Mouse (Mus musculus) intestine, embryonic 15.5 days (tissue): ENCODE results near the gene Tulp3. TPM values are rescaled to one million over a fixed set of nuclear protein-coding genes. Genes with fewer than 3 reads are reported as not detected.

ENCODE experiments used
- ATAC-seq: fragments of 200-750 bp; cut with Nextera tagmentation; 2 replicates; pipeline ENCODE4 v1.8.0; 2017; ENCODE audit warnings: moderate TSS enrichment, moderate library complexity
- H3K27ac ChIP-seq: fragments of 300-500 bp; sonication (generic); 2 replicates; pipeline ENCODE4 v1.5.1; 2015; ENCODE audit warnings: mild to moderate bottlenecking, inconsistent platforms
- H3K27me3 ChIP-seq: fragments of 300-500 bp; sonication (generic); replicated peaks from 2 replicates; pipeline ENCODE4 v1.6.1; 2015; ENCODE audit warnings: inconsistent platforms
- H3K36me3 ChIP-seq: fragments of 300-500 bp; sonication (generic); 2 replicates; pipeline ENCODE4 v1.6.1; 2015; ENCODE audit warnings: inconsistent platforms
- H3K4me1 ChIP-seq: fragments of 300-500 bp; sonication (generic); replicated peaks from 2 replicates; pipeline ENCODE4 v1.6.1; 2015; ENCODE audit warnings: inconsistent platforms
- H3K4me2 ChIP-seq: fragments of 300-500 bp; sonication (generic); replicated peaks from 2 replicates; pipeline ENCODE4 v1.6.1; 2015; ENCODE audit warnings: mild to moderate bottlenecking, inconsistent platforms
- H3K4me3 ChIP-seq: fragments of 300-500 bp; sonication (generic); replicated peaks from 2 replicates; pipeline ENCODE4 v1.5.1; 2015; ENCODE audit warnings: inconsistent platforms
- H3K9ac ChIP-seq: fragments of 300-500 bp; sonication (generic); 2 replicates; pipeline ENCODE4 v1.6.1; 2015; ENCODE audit warnings: inconsistent platforms
- H3K9me3 ChIP-seq: fragments of 300-500 bp; sonication (generic); 2 replicates; pipeline ENCODE4 v1.6.1; 2016; ENCODE audit warnings: inconsistent platforms
- WGBS: fragments of 180-500 bp; shearing (Covaris S2); methylation state at CpG from one replicate; pipeline ENCODE4 v1.1.7; 2015; 5-methylcytosine and 5-hydroxymethylcytosine counted together
- polyA plus RNA-seq: library from polyadenylated mRNA; unstranded; fragments of >200 nt; fragmentation: Nextera tagmentation; extraction: Ambion mirVana; gene quantifications from 2 replicates; pipeline ENCODE4 v1.2.1, GENCODE M21; 2015

The Tulp3 gene
- polyA plus RNA-seq, 1 experiment from 2014 or later: 11.9 TPM

DNA sequence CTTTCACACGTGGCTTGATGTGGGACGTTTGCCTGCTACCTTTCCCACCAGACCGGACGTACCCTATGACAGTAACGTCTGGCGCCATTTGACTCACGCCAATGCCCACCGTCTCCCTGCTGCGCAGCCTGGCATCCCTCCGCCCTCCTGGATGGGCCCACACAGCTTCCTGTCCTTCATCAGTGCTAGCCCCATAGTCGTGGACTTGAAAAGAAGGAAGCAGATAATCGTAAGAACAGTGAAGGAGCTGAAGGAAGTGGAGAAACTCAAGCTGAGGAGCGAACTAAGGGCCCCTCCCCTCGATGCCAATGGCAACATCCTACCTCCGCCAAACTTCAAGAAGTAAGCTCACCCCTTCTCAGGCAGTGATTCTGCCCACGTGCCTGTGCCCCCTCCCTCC, 24.0 kb upstream of the Tulp3 start:
- Histone ChIP-seq H3K36me3 (peaks cover 7% of the 10 kb centered on the region; the same call in 1 of the 2 replicates), H3K4me1 (no peaks in the 10 kb centered on the region), H3K27ac (no peak overlapping the region), H3K4me3 (no peak overlapping the region), H3K9ac (no peak overlapping the region), H3K4me2 (no peak overlapping the region), H3K9me3 (no peaks in the 10 kb centered on the region), H3K27me3 (no peaks in the 10 kb centered on the region)
- WGBS: 83% methylated on average over 16 of the region's 16 CpGs
- ATAC-seq: no peak

DNA sequence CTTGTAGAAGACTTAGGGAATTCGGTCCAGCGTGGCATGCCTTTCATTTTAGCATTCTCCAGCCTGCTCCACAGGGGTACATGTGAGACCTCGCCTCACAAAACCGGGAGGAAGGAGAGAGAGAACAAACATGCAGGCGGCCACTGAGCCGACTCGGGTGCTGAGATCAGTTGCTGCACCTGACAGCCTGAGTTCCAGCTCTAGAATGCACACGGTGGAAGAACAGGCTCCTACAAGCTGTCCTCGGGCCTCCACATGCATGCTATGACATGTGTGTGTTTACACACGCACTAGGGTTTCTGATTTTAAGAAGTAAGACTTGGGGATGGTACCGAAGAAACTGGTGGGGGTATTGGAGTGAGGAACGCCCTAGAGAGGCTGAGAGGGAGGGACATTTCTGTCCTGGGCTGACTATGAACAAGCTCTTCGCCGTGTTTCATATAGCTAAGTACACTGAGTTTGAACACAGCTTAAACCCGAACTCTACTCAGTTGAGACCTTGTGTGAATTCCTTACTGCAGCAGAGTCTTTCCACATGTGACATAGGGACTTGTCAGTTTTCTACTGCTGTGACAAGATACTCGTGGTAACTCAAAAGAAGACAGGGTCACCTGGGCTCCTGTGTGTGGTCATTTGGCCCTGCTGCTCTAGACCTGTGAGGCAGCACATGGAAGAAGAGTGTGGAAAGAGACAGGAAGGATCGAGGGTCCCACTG, 20.9 kb upstream of the Tulp3 start:
- Histone ChIP-seq H3K27me3 (no peaks in the 10 kb centered on the region), H3K4me3 (no peak overlapping the region), H3K9ac (no peak overlapping the region), H3K9me3 (no peaks in the 10 kb centered on the region), H3K36me3 (peaks cover 37% of the 10 kb centered on the region), H3K4me1 (no peaks in the 10 kb centered on the region), H3K4me2 (no peak overlapping the region), H3K27ac (no peak overlapping the region)
- no peak for ATAC-seq
- WGBS: 90% methylated on average over 17 of the region's 17 CpGs

DNA sequence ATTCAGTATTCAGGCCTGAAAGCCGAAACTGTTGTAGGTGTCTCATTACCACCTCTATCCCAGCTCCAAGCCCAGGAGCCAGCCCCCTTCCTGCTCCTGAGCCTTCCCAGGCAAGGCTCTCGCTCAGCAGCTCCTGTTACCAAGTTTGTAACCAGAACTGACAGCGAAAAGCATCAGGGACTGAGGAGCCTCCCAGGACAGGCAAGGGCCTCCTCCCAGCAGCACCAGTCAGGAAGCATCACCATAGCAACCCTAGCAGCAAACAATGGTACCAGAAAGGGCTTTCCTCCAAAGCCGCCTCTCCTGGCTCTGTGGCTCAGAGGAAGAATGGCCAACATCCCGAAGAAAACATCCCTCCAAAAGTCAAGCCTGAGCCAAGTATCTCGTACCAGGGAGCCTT, 19.5 kb upstream of the Tulp3 start, which contains the start of the genes Tex52 and Gm44596:
Tex52 (plus strand) TSS at position 265 of the 400 bp plus-strand sequence.
Gm44596 (plus strand) TSS at position 312 of the 400 bp plus-strand sequence.
- no peaks in the 10 kb centered on the region for H3K27me3 ChIP-seq
- no peak for ATAC-seq
- H3K9me3 ChIP-seq: no peaks in the 10 kb centered on the region
- 54% methylated on average over 6 of the region's 6 CpGs for WGBS
- H3K4me2 ChIP-seq: no peak within 1 kb of the TSS
- no peaks in the 10 kb centered on the region for H3K4me1 ChIP-seq
- no peak within 1 kb of the TSS for H3K27ac ChIP-seq
- H3K36me3 ChIP-seq: peaks cover 50% of the 10 kb centered on the region
- no peak within 1 kb of the TSS for H3K4me3 ChIP-seq
- H3K9ac ChIP-seq: no peak within 1 kb of the TSS

DNA sequence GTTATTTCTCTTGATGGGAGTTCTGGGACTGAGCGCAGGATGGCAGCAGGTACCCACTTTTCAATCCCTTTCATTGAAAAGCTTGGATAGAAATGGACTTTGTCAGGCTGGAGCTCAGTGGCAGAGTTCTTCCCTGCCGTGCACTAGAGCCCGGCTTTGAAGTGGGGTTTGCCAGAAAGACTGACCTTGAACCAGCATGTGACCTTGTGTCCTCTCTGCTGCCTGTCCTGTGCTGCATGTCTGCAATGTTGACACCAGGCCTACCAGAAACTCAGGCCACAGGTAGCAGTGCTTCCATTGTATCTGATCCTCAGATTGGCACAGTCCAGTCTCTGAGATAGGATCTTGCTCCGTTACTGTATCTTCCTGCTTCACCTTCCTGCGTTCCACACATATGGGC, 14.4 kb upstream of the Tulp3 start:
- WGBS: 88% methylated on average over 5 of the region's 5 CpGs
- Histone ChIP-seq H3K27ac (no peak overlapping the region), H3K4me3 (no peak overlapping the region), H3K27me3 (no peaks in the 10 kb centered on the region), H3K9ac (no peak overlapping the region), H3K4me1 (no peaks in the 10 kb centered on the region), H3K4me2 (no peak overlapping the region), H3K36me3 (peaks cover 72% of the 10 kb centered on the region), H3K9me3 (no peaks in the 10 kb centered on the region)
- ATAC-seq: no peak

DNA sequence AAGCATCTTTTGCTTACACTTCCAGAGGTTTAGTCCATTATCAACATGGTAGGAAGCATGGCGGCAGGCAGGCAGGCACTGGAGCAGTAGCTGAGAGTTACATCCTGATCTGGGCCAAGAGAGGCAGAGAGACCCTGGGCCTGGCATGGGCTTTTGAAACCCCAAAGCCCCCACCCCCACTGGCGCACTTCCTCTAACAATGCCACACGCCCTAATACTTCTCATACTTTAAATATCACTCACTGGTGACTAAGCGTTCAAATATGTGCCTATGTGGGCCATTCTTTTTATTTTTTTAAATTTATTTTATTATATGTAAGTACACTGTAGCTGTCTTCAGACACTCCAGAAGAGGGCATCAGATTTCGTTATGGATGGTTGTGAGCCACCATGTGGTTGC, 10.8 kb upstream of the Tulp3 start:
- Histone ChIP-seq H3K9ac (no peak overlapping the region), H3K4me3 (no peak overlapping the region), H3K4me2 (no peak overlapping the region), H3K27ac (no peak overlapping the region), H3K36me3 (peaks cover 38% of the 10 kb centered on the region), H3K4me1 (peaks cover 10% of the 10 kb centered on the region), H3K9me3 (no peaks in the 10 kb centered on the region), H3K27me3 (no peaks in the 10 kb centered on the region)
- 88% methylated on average over 5 of the region's 5 CpGs for WGBS
- ATAC-seq: no peak

DNA sequence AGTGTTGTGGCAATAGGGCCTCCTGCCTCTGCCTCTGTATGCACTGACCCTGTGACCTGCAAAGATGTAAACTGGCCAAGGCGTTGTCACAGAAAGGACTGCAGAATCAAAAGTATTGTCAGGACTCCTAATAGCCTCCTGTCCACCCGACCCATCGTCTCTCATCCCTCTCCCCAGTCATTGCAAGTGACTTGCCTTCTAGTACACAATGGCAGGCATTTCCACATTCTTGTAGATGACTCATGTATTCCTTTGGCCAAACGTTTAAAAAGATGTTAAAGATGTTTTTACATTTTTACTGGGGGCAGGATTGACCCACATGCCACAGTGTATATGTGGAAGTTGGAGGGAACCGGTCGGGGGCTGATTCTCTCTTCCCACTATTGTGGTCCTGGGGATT, 9.1 kb upstream of the Tulp3 start:
- H3K27me3 ChIP-seq: no peaks in the 10 kb centered on the region
- H3K27ac ChIP-seq: no peak overlapping the region
- no peak overlapping the region for H3K9ac ChIP-seq
- no peak overlapping the region for H3K4me2 ChIP-seq
- H3K9me3 ChIP-seq: no peaks in the 10 kb centered on the region
- 74% methylated on average over 6 of the region's 6 CpGs for WGBS
- no peak overlapping the region for H3K4me3 ChIP-seq
- ATAC-seq: no peak
- peaks cover 14% of the 10 kb centered on the region for H3K4me1 ChIP-seq
- peaks cover 22% of the 10 kb centered on the region for H3K36me3 ChIP-seq

DNA sequence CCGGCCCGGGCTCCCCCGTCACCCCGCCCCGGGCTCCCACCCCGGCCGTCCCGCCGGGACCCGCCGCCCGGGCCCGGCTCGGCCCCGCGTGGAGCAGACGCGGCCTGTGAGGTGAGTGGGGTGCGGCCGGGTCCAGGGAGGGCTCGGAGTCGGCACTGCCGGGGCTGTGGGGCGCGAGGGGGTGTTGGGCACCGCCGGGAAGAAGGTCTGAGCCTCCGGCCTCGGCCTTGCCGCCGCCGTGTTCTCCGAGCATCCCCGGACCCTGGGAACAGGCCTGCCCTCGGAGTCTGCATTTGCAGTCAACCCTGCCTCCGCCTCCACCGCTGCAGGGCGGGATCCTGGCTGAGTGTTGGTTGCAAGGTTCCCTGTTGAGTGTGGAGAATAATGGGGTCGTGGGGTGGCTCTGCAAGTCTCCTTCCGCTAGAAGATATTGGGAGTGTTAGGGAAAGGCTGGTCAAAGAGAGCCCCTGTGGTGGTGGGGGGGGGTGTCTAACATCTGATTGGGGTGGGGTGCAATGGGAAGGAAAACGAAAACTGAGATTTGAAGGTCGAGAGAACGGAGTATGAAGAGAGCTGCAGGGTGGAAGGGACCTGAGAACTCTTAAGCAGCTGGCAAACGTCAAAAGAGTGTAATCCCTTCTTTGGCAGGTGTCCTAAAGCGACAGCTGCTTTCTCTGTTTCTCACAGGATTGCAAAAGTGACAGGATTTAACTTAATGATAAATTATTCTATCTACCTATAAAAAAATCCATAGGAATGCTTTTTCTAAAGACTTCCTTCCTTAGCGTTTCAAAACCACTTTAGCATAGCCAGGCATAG, 7.6 kb upstream of the Tulp3 start:
- peak; percentile 60; the same call in 1 of the 2 replicates for ATAC-seq
- peaks cover 22% of the 10 kb centered on the region for H3K36me3 ChIP-seq
- WGBS: under 1% methylated on average over 45 of the region's 46 CpGs

DNA sequence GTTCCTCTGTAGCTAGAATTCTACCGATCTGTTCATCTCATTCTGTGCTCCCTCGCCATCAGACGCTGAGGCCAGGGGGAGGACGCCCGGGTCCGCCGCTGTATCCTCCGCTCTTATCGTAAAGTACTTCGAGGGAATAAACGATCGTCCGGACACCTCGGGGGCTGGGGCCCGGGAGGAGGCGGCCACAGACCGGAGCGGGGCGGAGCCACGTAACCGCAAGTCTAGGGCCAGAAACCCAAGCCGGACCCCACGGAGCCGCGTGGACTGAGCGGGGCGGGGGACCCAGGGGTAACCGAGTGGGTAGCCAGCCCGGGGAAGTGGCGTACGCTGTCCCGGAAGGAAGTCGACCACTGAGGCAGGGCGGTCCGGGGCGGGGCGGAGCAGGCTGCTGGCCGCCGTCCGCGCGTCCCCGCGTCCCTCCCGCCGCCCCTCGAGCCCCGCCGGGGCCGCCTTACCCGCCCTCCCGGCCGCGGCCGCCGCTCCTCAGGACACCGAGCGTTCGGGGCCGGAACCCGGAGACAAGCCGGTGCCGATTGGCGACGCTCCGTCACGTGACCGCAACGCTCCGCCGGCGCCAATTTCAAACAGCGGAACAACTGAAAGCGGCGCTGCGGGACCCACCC, 6.8 kb upstream of the Tulp3 start, which contains the start of the genes Rhno1 and Foxm1:
Rhno1 (minus strand) TSS at position 531 of the 626 bp plus-strand sequence.
Foxm1 (plus strand) TSS at position 587 of the 626 bp plus-strand sequence.
- peak; percentile 93 for ATAC-seq
- peak within 1 kb of the TSS; percentile 96 for H3K27ac ChIP-seq

More for the DNA sequence above, 7.6 kb upstream of the Tulp3 start:
- Histone ChIP-seq H3K4me2 (peak overlapping the region; percentile 78), H3K27me3 (no peaks in the 10 kb centered on the region), H3K4me3 (peak overlapping the region; percentile 98), H3K9ac (peak overlapping the region; percentile 89), H3K4me1 (peaks cover 14% of the 10 kb centered on the region), H3K9me3 (no peaks in the 10 kb centered on the region), H3K27ac (peak overlapping the region; percentile 96)

DNA sequence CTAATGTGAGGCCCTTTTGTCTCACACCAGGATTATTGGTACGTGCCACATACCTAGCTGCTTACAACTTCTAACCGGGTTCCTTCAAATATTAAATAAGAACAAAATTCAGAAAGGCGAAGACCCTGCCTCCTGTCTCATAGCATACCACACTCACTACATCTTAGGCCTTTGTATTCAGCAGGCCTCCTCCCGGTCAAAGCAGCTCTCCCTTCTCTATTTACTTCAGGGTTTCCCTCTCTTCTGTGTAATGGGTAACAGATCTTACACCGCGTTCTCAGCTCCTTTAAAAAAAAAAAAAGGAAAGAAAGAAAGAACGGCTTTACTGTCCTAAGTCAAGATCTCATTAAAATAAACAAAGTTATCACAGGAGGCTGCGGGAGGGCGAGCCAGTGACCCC, 6.2 kb upstream of the Tulp3 start:
- H3K9me3 ChIP-seq: no peaks in the 10 kb centered on the region
- peak overlapping the region; percentile 96 for H3K27ac ChIP-seq
- H3K27me3 ChIP-seq: no peaks in the 10 kb centered on the region
- no peak for ATAC-seq
- H3K36me3 ChIP-seq: peaks cover 22% of the 10 kb centered on the region
- WGBS: 13% methylated on average over 9 of the region's 9 CpGs
- H3K9ac ChIP-seq: peak overlapping the region; percentile 89
- H3K4me1 ChIP-seq: peaks cover 14% of the 10 kb centered on the region
- peak overlapping the region; percentile 98 for H3K4me3 ChIP-seq
- H3K4me2 ChIP-seq: peak overlapping the region; percentile 78

More for the DNA sequence above, 6.8 kb upstream of the Tulp3 start, which contains the start of the genes Rhno1 and Foxm1:
- H3K27me3 ChIP-seq: no peaks in the 10 kb centered on the region
- peak within 1 kb of the TSS; percentile 89 for H3K9ac ChIP-seq
- H3K9me3 ChIP-seq: no peaks in the 10 kb centered on the region
- under 1% methylated on average over 76 of the region's 76 CpGs for WGBS
- peak within 1 kb of the TSS; percentile 78 for H3K4me2 ChIP-seq
- peak within 1 kb of the TSS; percentile 98 for H3K4me3 ChIP-seq
- peaks cover 24% of the 10 kb centered on the region for H3K36me3 ChIP-seq
- peaks cover 14% of the 10 kb centered on the region for H3K4me1 ChIP-seq

DNA sequence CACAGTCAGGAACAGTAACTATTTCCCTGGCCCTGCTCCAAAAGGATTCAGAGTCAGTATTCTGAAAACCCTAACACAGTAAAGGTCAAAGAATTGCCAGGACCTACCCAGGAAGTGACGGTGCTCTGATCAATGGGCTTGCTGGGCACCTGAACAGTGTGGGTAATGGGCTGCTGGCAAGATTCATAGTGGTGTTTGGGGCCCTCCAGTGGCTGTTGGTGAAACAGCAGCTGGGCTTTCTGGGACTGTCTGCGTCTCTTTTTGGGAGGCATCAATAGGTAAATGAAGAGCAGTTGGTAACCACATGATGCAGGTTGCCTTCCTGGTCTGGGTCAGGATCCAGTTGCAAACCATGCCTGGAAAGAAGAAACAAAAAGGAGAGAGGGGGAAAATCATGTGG, 3.3 kb upstream of the Tulp3 start:
- H3K9me3 ChIP-seq: no peaks in the 10 kb centered on the region
- H3K36me3 ChIP-seq: peaks cover 15% of the 10 kb centered on the region
- no peak overlapping the region for H3K4me3 ChIP-seq
- no peak overlapping the region for H3K27ac ChIP-seq
- H3K4me2 ChIP-seq: no peak overlapping the region
- no peak for ATAC-seq
- H3K9ac ChIP-seq: no peak overlapping the region
- 31% methylated on average over 2 of the region's 2 CpGs for WGBS
- H3K27me3 ChIP-seq: no peaks in the 10 kb centered on the region
- peaks cover 13% of the 10 kb centered on the region for H3K4me1 ChIP-seq

DNA sequence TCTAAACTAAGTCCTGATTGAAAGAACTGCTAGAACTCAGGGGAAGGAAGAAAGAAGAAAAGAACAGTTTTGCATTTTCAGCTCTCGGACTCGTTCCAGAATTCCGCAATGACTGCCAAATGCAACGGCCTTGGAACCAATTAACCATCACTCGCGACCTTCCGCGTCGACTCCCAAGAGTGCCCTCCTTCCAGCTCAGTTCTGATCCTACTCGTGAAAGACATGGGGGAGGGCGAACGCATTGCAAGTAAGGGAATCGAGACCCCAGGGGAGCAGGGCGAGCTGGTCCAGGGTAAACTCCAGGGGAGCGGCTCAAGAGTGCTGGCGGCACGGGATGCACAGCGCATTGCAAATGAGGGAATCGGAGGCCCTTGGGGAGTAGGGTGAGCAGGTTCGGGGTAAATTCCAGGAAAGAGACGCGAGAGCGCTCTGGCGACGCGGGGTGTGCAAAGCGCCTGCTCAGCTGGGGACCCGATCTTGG, 410 bp downstream of the Tulp3 start:
- Histone ChIP-seq H3K9me3 (no peaks in the 10 kb centered on the region), H3K9ac (peak overlapping the region; percentile 69), H3K4me3 (peak overlapping the region; percentile 88), H3K4me2 (peak overlapping the region; percentile 88), H3K27ac (peak overlapping the region; percentile 46), H3K36me3 (peaks cover 18% of the 10 kb centered on the region), H3K4me1 (0 out of 2 replicates have a peak, but pooled peaks cover 5% of the 10 kb centered on the region), H3K27me3 (no peaks in the 10 kb centered on the region)
- ATAC-seq: peak; percentile 83
- WGBS: under 1% methylated on average over 28 of the region's 28 CpGs

DNA sequence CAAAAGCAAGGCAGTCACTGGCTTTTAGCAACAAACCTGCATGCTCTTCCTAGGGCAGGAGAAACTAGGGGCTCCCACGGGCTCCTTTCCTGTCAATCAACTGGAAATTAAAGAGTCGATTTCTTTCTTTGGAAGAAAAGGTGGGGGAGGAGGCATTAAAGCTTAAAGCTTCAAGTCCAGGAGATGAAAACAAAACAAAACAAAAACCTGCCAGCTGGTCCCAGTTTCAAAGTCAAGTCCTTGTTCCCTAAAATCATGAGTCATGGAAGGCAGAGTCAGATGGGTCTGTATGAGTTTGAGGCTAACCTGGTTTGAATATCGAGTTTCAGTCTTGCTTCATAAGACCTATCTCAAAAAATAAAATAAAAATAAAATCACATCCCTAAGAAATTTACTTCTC, 1.5 kb downstream of the Tulp3 start:
- Histone ChIP-seq H3K36me3 (peaks cover 18% of the 10 kb centered on the region), H3K4me1 (0 out of 2 replicates have a peak, but pooled peaks cover 5% of the 10 kb centered on the region), H3K27ac (no peak overlapping the region), H3K4me3 (no peak overlapping the region), H3K9ac (no peak overlapping the region), H3K9me3 (no peaks in the 10 kb centered on the region), H3K27me3 (no peaks in the 10 kb centered on the region), H3K4me2 (no peak overlapping the region)
- ATAC-seq: no peak
- 81% methylated on average over 3 of the region's 3 CpGs for WGBS
